Mouse (Mus musculus): ENCODE results near the gene Dnajc24. TPM values are rescaled to one million over a fixed set of nuclear protein-coding genes. Genes with fewer than 3 reads are reported as not detected.

Gene Dnajc24
- polyA plus RNA-seq, 1 experiment from 2014 or later = 8.9 TPM

DNA sequence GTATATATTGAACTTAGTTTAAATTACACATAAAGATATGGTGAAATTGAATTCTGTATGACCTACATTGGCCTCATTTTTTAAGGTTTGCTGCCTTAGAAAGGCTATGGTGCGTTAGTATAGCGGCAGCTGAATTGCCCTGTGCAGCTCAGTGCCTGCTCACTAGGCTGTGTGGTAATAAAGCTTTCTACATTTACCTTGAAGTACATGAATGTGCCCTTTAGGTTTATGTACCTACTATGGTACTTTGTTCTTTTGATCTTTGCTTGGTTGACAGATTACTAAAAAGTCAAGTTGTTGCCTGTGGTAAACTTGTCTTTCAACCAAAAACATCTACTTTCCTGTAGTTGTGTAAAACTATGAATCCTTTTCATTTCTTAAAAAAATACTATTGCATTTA, 53.2 kb downstream of the Dnajc24 start:
- WGBS (ENCODE audit: missing documents) = 100% methylated on average over 2 of the region's 2 CpGs

GRCm38 (mm10) chr2:105917623-105918346, 85.6 kb downstream of the Dnajc24 start:
- 99% methylated on average over 5 of the region's 5 CpGs for WGBS (ENCODE audit: missing documents)
- H3K27ac ChIP-seq = no peak overlapping the region
- no peaks in the 10 kb centered on the region for H3K79me2 ChIP-seq (ENCODE audit: inconsistent target)
- H3K36me3 ChIP-seq (ENCODE audit: inconsistent target) = no peaks in the 10 kb centered on the region
- H3K4me3 ChIP-seq (ENCODE audit: inconsistent target) = no peak overlapping the region

More for the DNA sequence above, 53.2 kb downstream of the Dnajc24 start:
- Histone ChIP-seq H3K4me3 (ENCODE audit: inconsistent target) (no peak overlapping the region), H3K36me3 (ENCODE audit: inconsistent target) (no peaks in the 10 kb centered on the region), H3K79me2 (ENCODE audit: inconsistent target) (no peaks in the 10 kb centered on the region), H3K27ac (no peak overlapping the region)

Other genes with a start within 250 kb of the Dnajc24 start
- 3.1 to 6.4 TPM (median 4.6 TPM) in 3 replicates for gene Elp4, start 99.0 kb downstream of the Dnajc24 start, polyA plus RNA-seq (2018)
- gene Immp1l, start 98.9 kb downstream of the Dnajc24 start, polyA plus RNA-seq (2018) = 23.1 to 33.0 TPM (median 27.8 TPM) in 3 replicates